Mouse (Mus musculus) embryonic stem cell, embryonic (primary cell): ENCODE measurements around the gene Mindy2.

Experiments used
- CTCF ChIA-PET, 4 experiments: fragments of 300-600 bp in 2 of 4; fragments of 350-600 bp in 2 of 4; sonication (Branson Sonifier 250); formaldehyde crosslinking; loops; one replicate each; lab custom pipeline; 2022; ENCODE audit warnings: inconsistent platforms in 2 of 4; lab: Charles Lee
- POLR2A ChIA-PET, 4 experiments: fragments of 300-600 bp in 2 of 4; fragments of 350-600 bp in 2 of 4; sonication (Branson Sonifier 250); formaldehyde crosslinking; loops; one replicate each; lab custom pipeline; 2022; ENCODE audit warnings: antibody characterized with exemption in 4 of 4, inconsistent platforms in 1 of 4; lab: Charles Lee

Mindy2 gene

DNA sequence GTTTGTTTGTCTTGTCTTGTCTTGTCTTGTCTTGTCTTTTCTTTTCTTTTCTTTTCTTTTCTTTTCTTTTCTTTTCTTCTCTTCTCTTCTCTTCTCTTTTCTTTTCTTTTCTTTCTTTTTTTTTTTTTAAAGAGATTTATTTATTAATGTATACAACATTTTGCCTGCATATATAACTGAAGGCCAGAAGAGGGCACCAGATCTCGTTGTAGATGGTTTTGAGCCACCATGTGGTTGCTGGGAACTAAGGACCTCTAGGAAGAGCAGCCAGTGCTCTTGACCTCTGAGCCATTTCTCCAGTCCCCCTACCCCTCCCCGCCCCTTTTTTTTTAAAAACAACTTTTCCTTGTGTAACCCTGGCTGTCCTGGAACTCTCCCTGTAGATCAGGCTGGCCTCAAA, 104.7 kb downstream of the Mindy2 start:
- POLR2A ChIA-PET, result interaction anchor here in 2 of 4 experiments (0.8 to 24.3 kb wide), 4 partner anchors 2 to 70 kb away, joined by 3 to 296 read pairs (median 151); partner anchors contain the start of gene Sltm (in 2 of the 2)
- CTCF ChIA-PET, result interaction anchor here in 2 of 4 experiments (0.6 to 1.7 kb wide), 2 partner anchors 9 to 67 kb away, joined by 3 read pairs; no protein-coding TSS in a partner anchor

DNA sequence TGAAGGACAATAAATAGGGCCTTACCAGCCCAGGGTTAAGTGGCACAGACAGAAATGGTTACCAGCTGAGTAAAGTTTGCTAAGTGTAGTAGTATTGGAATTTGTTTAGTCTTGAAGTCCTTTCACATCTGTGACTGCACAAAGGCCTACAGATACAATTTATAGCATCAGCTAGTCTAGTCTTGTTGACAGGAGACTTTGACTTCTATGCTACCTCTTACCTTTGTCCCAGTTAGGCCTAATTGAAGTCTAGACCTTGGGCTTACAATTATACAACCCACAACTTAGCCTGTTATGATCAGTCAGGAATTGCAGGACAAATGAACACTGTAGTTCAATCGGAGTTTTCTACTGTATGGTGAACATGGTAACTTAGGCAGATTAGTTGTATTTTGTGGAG, 105.5 kb downstream of the Mindy2 start:
- POLR2A ChIA-PET, result interaction anchor here in 2 of 4 experiments (1.6 to 24.3 kb wide), 4 partner anchors 1 to 10 kb away, joined by 4 to 296 read pairs (median 151); partner anchors contain the start of gene Sltm (in 2 of the 2)
- CTCF ChIA-PET, result interaction anchor here in 1 of 4 experiments (1.7 kb wide), 1 partner anchor 8 kb away, joined by 3 read pairs; no protein-coding TSS in a partner anchor
